Mouse (Mus musculus) bone marrow macrophage, adult 2 months (primary cell): ENCODE measurements around the gene Cdk14. TPM values are rescaled to one million over a fixed set of nuclear protein-coding genes. Genes with fewer than 3 reads are reported as not detected.
"Not testable (repeated sequence)": the region's sequence is repeated elsewhere in the genome, so short reads cannot be mapped to it uniquely, and the experiment has no call there.

Source experiments
- H3K27ac ChIP-seq: 2 replicates; pipeline ENCODE4 v1.5.1; 2012; ENCODE audit warnings: low read depth, low read length; ENCODE audit not compliant: insufficient read depth
- H3K4me1 ChIP-seq: 2 replicates; pipeline ENCODE4 v1.6.1; 2012; ENCODE audit warnings: low read length; ENCODE audit not compliant: control insufficient read depth, insufficient read depth
- H3K4me3 ChIP-seq: 2 replicates; pipeline ENCODE4 v1.5.1; 2012; ENCODE audit warnings: mild to moderate bottlenecking, low read length, moderate library complexity; ENCODE audit not compliant: insufficient read depth
- CTCF ChIP-seq: IDR thresholded peaks from 2 replicates; pipeline ENCODE4 v1.5.1; 2012; ENCODE audit warnings: low read depth, mild to moderate bottlenecking, low read length, moderate library complexity
- POLR2A ChIP-seq: IDR thresholded peaks from 2 replicates; pipeline ENCODE4 v1.6.1; 2012; ENCODE audit warnings: mild to moderate bottlenecking, low read depth, low read length, borderline replicate concordance
- polyA plus RNA-seq: library from polyadenylated mRNA; stranded (reverse); fragments of >200 nt; gene quantifications from 2 replicates; pipeline ENCODE4 v1.2.4, GENCODE M21; 2012; ENCODE audit not compliant: missing spikeins, insufficient read depth, insufficient read length

Cdk14 gene
- polyA plus RNA-seq, 1 experiment: 43.6 TPM

- no peak overlapping the region for H3K27ac ChIP-seq
- no peak for TF ChIP-seq POLR2A
- TF ChIP-seq CTCF: no peak
- no peaks in the 10 kb centered on the region for H3K4me1 ChIP-seq
- no peak overlapping the region for H3K4me3 ChIP-seq
Observed at GRCm38 (mm10) chr5:4948090-4948954, 471.8 kb downstream of the Cdk14 start.

GRCm38 (mm10) chr5:4935131-4935530 lies 485.0 kb downstream of the Cdk14 start:
- TF ChIP-seq CTCF: no peak
- TF ChIP-seq POLR2A: no peak
- Histone ChIP-seq H3K4me3 (no peak overlapping the region), H3K4me1 (peaks cover 16% of the 10 kb centered on the region), H3K27ac (peak overlapping the region; percentile 22; the same call in 1 of the 2 replicates)

- Histone ChIP-seq H3K4me3 (no peak overlapping the region), H3K27ac (no peak overlapping the region), H3K4me1 (peaks cover 16% of the 10 kb centered on the region)
- TF ChIP-seq POLR2A (no peak), CTCF (no peak)
Observed at GRCm38 (mm10) chr5:4934491-4934890, 485.6 kb downstream of the Cdk14 start.

- peaks cover 18% of the 10 kb centered on the region for H3K4me1 ChIP-seq
- TF ChIP-seq POLR2A (no peak), CTCF (no peak)
- no peak overlapping the region for H3K27ac ChIP-seq
- no peak overlapping the region for H3K4me3 ChIP-seq
Observed at GRCm38 (mm10) chr5:4931539-4932143, 488.5 kb downstream of the Cdk14 start.

- Histone ChIP-seq H3K4me1 (peaks cover 8% of the 10 kb centered on the region), H3K4me3 (no peak overlapping the region), H3K27ac (no peak overlapping the region)
- TF ChIP-seq CTCF: no peak
- no peak for TF ChIP-seq POLR2A
Observed at GRCm38 (mm10) chr5:4929628-4930027, 490.5 kb downstream of the Cdk14 start.

GRCm38 (mm10) chr5:4924866-4925265 lies 495.2 kb downstream of the Cdk14 start:
- Histone ChIP-seq H3K4me3 (no peak overlapping the region), H3K4me1 (0 out of 2 replicates have a peak, but pooled peaks cover 2% of the 10 kb centered on the region), H3K27ac (no peak overlapping the region)
- TF ChIP-seq POLR2A (no peak), CTCF (no peak)

GRCm38 (mm10) chr5:4918376-4918775 lies 501.7 kb downstream of the Cdk14 start:
- Histone ChIP-seq H3K4me3 (no peak overlapping the region), H3K27ac (no peak overlapping the region), H3K4me1 (no peaks in the 10 kb centered on the region)
- TF ChIP-seq POLR2A (no peak), CTCF (no peak)

- Histone ChIP-seq H3K4me3 (no peak overlapping the region), H3K4me1 (no peaks in the 10 kb centered on the region), H3K27ac (no peak overlapping the region)
- TF ChIP-seq POLR2A: no peak
- TF ChIP-seq CTCF: no peak
Observed at GRCm38 (mm10) chr5:4917743-4918142, 502.4 kb downstream of the Cdk14 start.

- no peak for TF ChIP-seq POLR2A
- no peak for TF ChIP-seq CTCF
- Histone ChIP-seq H3K4me3 (no peak overlapping the region), H3K4me1 (no peaks in the 10 kb centered on the region), H3K27ac (no peak overlapping the region)
Observed at GRCm38 (mm10) chr5:4917274-4917673, 502.8 kb downstream of the Cdk14 start.

- H3K4me1 ChIP-seq: no peaks in the 10 kb centered on the region
- no peak overlapping the region for H3K4me3 ChIP-seq
- H3K27ac ChIP-seq: no peak overlapping the region
- TF ChIP-seq POLR2A: no peak
- no peak for TF ChIP-seq CTCF
Observed at GRCm38 (mm10) chr5:4916390-4917273, 503.5 kb downstream of the Cdk14 start.

GRCm38 (mm10) chr5:4904911-4905310 lies 515.2 kb downstream of the Cdk14 start:
- H3K4me3 ChIP-seq, H3K27ac ChIP-seq: not testable (repeated sequence)

More at GRCm38 (mm10) chr5:4904911-4905310, 515.2 kb downstream of the Cdk14 start:
- not testable (repeated sequence) for H3K4me1 ChIP-seq
